Comparison of ENCODE assay signal across 15 mouse cellular contexts in genomic region chr2:5729931-5730330, GRCm38 (mm10). TPM values are rescaled to one million over a fixed set of nuclear protein-coding genes. Genes with fewer than 3 reads are reported as not detected.
DNase-seq lines count a peak whose midpoint lies in the region; ATAC-seq lines count a peak whose summit lies in the region.
"Had no signal": no experiment of that assay in that cellular context is flagged by ENCODE, and none has a peak within 500 bp of the region (broad histone marks: within the 10 kb centered on the region; RNA-seq: fewer than 3 reads in every experiment).

No protein-coding gene starts in this region.

- H3K9ac ChIP-seq in hindbrain, embryonic 16.5 days (ENCODE audit: low read depth, low read length): no peak overlapping the region
- H3K9ac ChIP-seq in hindbrain, embryonic 14.5 days: no peak overlapping the region
- H3K9ac ChIP-seq in embryonic facial prominence, embryonic 13.5 days: no peak overlapping the region
- no peak overlapping the region for H3K9ac ChIP-seq in midbrain, embryonic 16.5 days (ENCODE audit: low read depth, low read length)
- H3K9ac ChIP-seq: intestine, embryonic 15.5 days had no signal

- WGBS in hindbrain, embryonic 16.5 days: 62% methylated on average over 7 of the region's 7 CpGs
- WGBS in hindbrain, embryonic 14.5 days: 68% methylated on average over 7 of the region's 7 CpGs
- WGBS in embryonic facial prominence, embryonic 13.5 days: 67% methylated on average over 7 of the region's 7 CpGs
- WGBS in midbrain, embryonic 16.5 days: 62% methylated on average over 7 of the region's 7 CpGs

- peaks cover 16% of the 10 kb centered on the region for H3K4me1 ChIP-seq in hindbrain, embryonic 16.5 days (ENCODE audit: control insufficient read depth, insufficient read depth, low read depth, low read length)
- H3K4me1 ChIP-seq in hindbrain, embryonic 14.5 days (replicated peaks; ENCODE audit: control insufficient read depth, insufficient read depth, low read length): peaks cover 8% of the 10 kb centered on the region
- peaks cover 22% of the 10 kb centered on the region for H3K4me1 ChIP-seq in embryonic facial prominence, embryonic 13.5 days
- peaks cover 14% of the 10 kb centered on the region; the same call in 1 of the 2 replicates for H3K4me1 ChIP-seq in midbrain, embryonic 16.5 days (ENCODE audit: control insufficient read depth, insufficient read depth, low read length)

- no peak for DNase-seq in hindbrain, embryonic 14.5 days (ENCODE audit: low spot score)
- DNase-seq in 3134 (ENCODE audit: extremely low read depth, insufficient read length, low spot score): peak; percentile 73
- no peak for DNase-seq in c-Kit-positive CD71-positive TER-119-positive erythroid progenitor cells, embryonic 14.5 days (ENCODE audit: low spot score)
- DNase-seq in kidney, postnatal 4 days: no peak
- DNase-seq: cerebellum, adult 11 months; liver; lung, postnatal 36 days; spleen, adult 18-20 months; thymus, adult 18-20 months had no signal

- no peaks in the 10 kb centered on the region for H3K9me3 ChIP-seq in hindbrain, embryonic 16.5 days (ENCODE audit: control insufficient read depth, low read length)
- H3K9me3 ChIP-seq in hindbrain, embryonic 14.5 days (ENCODE audit: control insufficient read depth, low read length): no peaks in the 10 kb centered on the region
- H3K9me3 ChIP-seq in embryonic facial prominence, embryonic 13.5 days: no peaks in the 10 kb centered on the region
- no peaks in the 10 kb centered on the region for H3K9me3 ChIP-seq in midbrain, embryonic 16.5 days (replicated peaks; ENCODE audit: control insufficient read depth, low read length, poor library complexity, severe bottlenecking)
- H3K9me3 ChIP-seq: intestine, embryonic 15.5 days had no signal

- H3K36me3 ChIP-seq in hindbrain, embryonic 16.5 days (ENCODE audit: control insufficient read depth, insufficient read depth, low read length): no peaks in the 10 kb centered on the region
- no peaks in the 10 kb centered on the region for H3K36me3 ChIP-seq in hindbrain, embryonic 14.5 days (replicated peaks; ENCODE audit: control insufficient read depth, insufficient read depth)
- no peaks in the 10 kb centered on the region for H3K36me3 ChIP-seq in embryonic facial prominence, embryonic 13.5 days
- H3K36me3 ChIP-seq in midbrain, embryonic 16.5 days (ENCODE audit: control insufficient read depth, insufficient read depth, low read length): no peaks in the 10 kb centered on the region
- H3K36me3 ChIP-seq: intestine, embryonic 15.5 days had no signal

- peak overlapping the region; percentile 35 for H3K4me2 ChIP-seq in hindbrain, embryonic 16.5 days (ENCODE audit: low read length)
- H3K4me2 ChIP-seq in hindbrain, embryonic 14.5 days (replicated peaks): no peak overlapping the region
- H3K4me2 ChIP-seq in embryonic facial prominence, embryonic 13.5 days: peak overlapping the region; percentile 35; the same call in 1 of the 2 replicates
- no peak overlapping the region for H3K4me2 ChIP-seq in midbrain, embryonic 16.5 days (ENCODE audit: low read length)

- H3K27ac ChIP-seq in hindbrain, embryonic 16.5 days (ENCODE audit: low read depth, low read length): no peak overlapping the region
- H3K27ac ChIP-seq in hindbrain, embryonic 14.5 days: no peak overlapping the region
- H3K27ac ChIP-seq in embryonic facial prominence, embryonic 13.5 days: peak overlapping the region; percentile 55; the same call in 1 of the 2 replicates
- H3K27ac ChIP-seq in midbrain, embryonic 16.5 days (ENCODE audit: low read length): 0 out of 2 replicates have a peak overlapping the region, but pooled peaks have one; percentile 3
- H3K27ac ChIP-seq: gastrocnemius, adult 2 months; intestine, embryonic 15.5 days had no signal

- no peaks in the 10 kb centered on the region for H3K27me3 ChIP-seq in hindbrain, embryonic 16.5 days (replicated peaks; ENCODE audit: control insufficient read depth, insufficient read depth, low read length)
- no peaks in the 10 kb centered on the region for H3K27me3 ChIP-seq in hindbrain, embryonic 14.5 days (ENCODE audit: control insufficient read depth, insufficient read depth, low read length)
- H3K27me3 ChIP-seq in embryonic facial prominence, embryonic 13.5 days: no peaks in the 10 kb centered on the region
- no peaks in the 10 kb centered on the region for H3K27me3 ChIP-seq in midbrain, embryonic 16.5 days (ENCODE audit: control insufficient read depth, insufficient read depth, low read depth, low read length)
- H3K27me3 ChIP-seq: intestine, embryonic 15.5 days had no signal

- no peak overlapping the region for H3K4me3 ChIP-seq in hindbrain, embryonic 16.5 days (ENCODE audit: low read length)
- no peak overlapping the region for H3K4me3 ChIP-seq in hindbrain, embryonic 14.5 days (replicated peaks; ENCODE audit: low read length)
- no peak overlapping the region for H3K4me3 ChIP-seq in embryonic facial prominence, embryonic 13.5 days
- H3K4me3 ChIP-seq in midbrain, embryonic 16.5 days (ENCODE audit: low read depth, low read length): no peak overlapping the region
- H3K4me3 ChIP-seq: gastrocnemius, adult 2 months; intestine, embryonic 15.5 days had no signal

- ATAC-seq in hindbrain, embryonic 16.5 days: no peak
- no peak for ATAC-seq in hindbrain, embryonic 14.5 days (ENCODE audit: low FRiP score)
- ATAC-seq in embryonic facial prominence, embryonic 13.5 days (ENCODE audit: insufficient number of reproducible peaks, insufficient read depth, low FRiP score, low TSS enrichment, low read depth): no peak
- ATAC-seq in midbrain, embryonic 16.5 days: no peak
- ATAC-seq: CD4-positive, CD25-positive, alpha-beta regulatory T cell, adult 4 months; intestine, embryonic 15.5 days had no signal

RNA-seq across cellular contexts. Expression of gene Camk1d, which starts 15.6 kb away (rescaled TPM):
- polyA plus RNA-seq in hindbrain, embryonic 16.5 days (2015; fragmentation: Nextera tagmentation; extraction: Ambion mirVana): 7.4 and 8.0 TPM in 2 replicates
- 6.7 and 7.7 TPM in 2 replicates for polyA plus RNA-seq in hindbrain, embryonic 14.5 days (2014; fragmentation: Nextera tagmentation; extraction: Ambion mirVana)
- 5.2 and 8.3 TPM in 2 replicates for polyA plus RNA-seq in embryonic facial prominence, embryonic 13.5 days (2015; fragmentation: Nextera tagmentation; extraction: Ambion mirVana)
- polyA plus RNA-seq in midbrain, embryonic 16.5 days (2015; fragmentation: Nextera tagmentation; extraction: Ambion mirVana): 7.2 and 7.7 TPM in 2 replicates

Comparison
In these comparisons a context has a peak if more than half of its experiments do, and no peak if none do; other contexts are left out.
1. H3K4me2 ChIP-seq: peak in hindbrain, embryonic 16.5 days (single experiment) and embryonic facial prominence, embryonic 13.5 days (single experiment); none in hindbrain, embryonic 14.5 days (single experiment) and midbrain, embryonic 16.5 days (single experiment).
2. H3K27ac ChIP-seq: peak in embryonic facial prominence, embryonic 13.5 days (single experiment) and midbrain, embryonic 16.5 days (single experiment); none in hindbrain, embryonic 16.5 days (single experiment) and hindbrain, embryonic 14.5 days (single experiment).